Mouse (Mus musculus) spleen, adult 18-20 months (tissue): ENCODE data around the gene Plppr2.

Experiments
- DNase-seq, 2 experiments: peaks; one replicate each; pipeline ENCODE4 v3.0.0; 2022; ENCODE audit warnings: mixed read lengths in 2 of 2

The Plppr2 gene

DNA sequence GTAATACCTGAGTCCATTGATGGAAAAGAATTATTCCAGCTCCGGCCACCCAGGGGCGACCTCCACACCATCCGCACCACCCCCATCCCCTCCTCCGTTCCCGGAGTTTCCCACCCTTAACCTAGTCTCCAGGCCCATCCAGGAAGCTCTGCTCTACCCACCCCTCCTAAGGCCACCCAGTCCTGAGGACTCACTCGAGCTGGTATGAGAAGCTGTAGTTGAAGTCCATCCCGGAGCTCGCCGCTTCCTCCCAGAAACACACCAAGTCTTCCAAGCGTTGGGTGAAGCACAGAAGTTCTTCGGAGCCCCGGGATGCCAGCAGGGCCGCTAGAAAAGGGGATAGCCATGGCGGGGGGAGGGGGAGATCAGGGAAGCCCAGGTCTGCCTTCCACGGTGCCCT, 25.2 kb downstream of the Plppr2 start:
- DNase-seq = no peak

DNA sequence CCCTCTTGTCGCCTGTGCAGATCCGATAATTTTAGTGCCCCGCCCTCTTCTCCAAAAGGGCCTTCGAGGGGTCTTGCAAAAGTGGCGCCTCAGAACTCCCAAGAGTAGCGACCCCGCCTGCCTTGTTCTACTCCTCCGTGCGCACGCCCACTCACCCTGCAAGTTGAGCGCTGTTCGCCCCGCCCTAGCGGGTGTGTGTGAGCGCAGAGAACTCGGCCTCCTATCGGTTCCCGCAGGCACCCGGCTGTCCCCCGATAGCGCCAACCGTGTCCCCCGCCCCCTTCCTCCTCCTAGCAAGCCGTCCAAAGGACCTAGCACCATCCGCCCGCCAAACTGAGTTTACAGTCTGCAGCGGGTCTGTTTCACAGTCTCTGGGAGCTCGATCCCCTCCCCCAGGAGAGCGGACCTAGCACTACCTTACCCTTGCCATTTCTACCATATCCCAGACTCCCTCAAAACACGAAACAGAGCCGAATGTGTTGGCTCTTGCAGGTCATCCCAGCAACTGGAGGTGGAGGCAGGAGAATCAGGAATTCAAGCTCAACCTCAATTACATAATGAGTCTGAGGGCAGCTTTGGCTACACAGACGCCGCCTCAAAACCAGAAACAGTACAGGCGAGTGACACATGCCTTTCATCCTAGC, 25.7 kb downstream of the Plppr2 start:
- DNase-seq = peak; percentile 25 to 39

DNA sequence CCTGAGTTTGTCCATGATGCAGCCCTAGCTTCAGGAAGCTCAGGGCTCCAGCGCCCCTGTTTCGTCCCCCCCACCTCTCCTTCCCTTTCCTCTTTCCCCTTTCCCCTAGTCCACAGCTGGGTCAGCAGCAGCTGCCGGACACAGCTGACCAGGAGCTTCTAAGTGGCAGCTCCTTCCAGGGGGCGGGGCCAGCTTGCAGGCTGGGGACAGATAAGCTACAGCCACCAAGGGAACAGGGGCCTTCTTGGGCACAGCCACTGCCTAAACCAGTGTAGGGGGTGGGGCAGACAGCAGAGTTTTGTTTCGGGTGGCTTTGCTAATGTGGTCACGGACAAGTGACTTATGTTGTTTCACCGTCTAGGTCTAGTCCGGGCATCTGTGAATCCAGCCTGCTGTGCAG, 26.6 kb downstream of the Plppr2 start, which contains the start of gene Epor:
TSS of gene Epor (minus strand) at position 90 of the 400 bp plus-strand sequence.
- DNase-seq = no peak

DNA sequence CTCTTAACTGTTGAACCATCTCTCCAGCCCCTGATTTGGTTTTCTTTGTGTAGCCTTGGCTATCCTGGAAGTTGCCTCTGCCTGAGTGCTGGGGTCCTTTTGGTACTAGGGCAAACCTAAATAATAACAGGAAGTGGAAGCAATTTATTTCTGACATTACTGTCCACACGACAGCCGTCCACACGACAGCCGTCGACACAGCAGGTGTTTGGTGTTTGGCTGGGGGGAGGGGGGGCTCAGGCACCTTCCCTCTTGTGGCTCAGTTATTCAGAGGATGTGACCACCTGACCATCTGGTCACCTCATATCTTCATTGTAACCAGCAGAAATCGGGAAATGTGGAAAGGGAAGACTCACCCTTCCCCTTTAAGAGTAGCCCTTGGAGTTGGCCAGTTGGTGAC, 32.0 kb downstream of the Plppr2 start:
- no peak for DNase-seq

DNA sequence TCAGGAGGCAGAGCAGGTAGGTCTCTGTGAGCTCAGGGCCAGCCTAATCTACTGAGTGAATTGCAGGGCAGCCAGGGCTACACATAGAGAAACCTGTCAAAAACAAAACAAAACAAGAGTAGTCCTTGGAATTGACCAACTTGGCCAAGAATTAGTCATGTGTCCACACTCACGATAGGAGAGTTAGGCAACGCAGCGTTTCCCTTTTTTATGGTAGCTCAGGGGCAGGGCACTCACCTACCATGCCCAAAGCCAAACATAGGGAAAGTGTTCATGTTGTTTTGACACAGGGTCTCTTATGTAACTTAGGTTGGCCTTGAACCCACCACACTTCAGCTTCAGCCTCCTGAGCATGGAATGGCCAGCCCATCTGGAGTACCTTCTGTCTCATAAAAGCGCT, 32.5 kb downstream of the Plppr2 start:
- no peak for DNase-seq

DNA sequence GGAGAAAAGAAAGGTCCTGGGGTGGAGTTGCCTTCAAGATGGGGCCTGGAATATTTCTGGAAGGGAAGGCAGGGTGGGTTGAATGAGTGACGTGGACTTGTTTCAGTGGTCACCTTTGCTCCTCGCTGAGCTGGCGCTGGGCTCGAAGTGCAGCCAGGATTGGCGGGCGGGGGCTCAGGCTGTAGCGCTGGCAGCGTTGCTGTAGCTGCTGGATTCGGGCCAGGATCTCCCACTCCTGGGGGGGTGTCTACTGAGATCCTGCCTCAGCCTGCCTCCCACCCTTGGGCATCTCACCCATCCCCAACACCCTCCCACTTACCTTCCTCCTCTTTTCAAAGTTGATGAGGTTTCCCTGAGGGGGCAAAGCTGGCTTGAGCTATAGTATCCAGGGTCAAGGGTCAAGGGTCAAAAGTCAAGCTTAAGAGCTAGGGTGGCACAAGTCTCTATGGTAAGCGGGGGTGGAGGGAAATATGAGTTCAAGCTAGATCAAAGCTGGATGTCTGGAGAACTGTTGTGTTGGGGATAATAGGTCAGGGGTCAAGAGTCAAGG, 39.9 kb downstream of the Plppr2 start:
- no peak for DNase-seq

DNA sequence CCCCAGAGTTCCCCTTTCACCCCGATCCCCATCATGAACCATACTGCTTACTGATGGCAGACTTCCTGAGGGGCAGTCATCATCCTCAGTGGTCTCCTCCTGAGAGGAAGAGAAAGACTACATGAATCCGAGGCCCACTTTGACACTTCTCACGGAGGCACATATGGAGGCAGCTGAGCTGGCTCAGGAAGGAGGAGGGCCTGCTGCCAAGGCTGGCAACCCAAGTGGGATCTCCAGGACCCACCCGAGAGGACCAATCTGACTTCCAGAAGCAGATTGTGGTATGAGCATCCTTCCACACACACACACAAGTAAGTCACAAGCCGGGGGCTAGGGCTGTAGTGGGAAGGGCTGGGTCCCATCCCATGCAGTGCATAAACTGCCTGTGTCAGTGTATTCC, 40.5 kb downstream of the Plppr2 start:
- DNase-seq = no peak

DNA sequence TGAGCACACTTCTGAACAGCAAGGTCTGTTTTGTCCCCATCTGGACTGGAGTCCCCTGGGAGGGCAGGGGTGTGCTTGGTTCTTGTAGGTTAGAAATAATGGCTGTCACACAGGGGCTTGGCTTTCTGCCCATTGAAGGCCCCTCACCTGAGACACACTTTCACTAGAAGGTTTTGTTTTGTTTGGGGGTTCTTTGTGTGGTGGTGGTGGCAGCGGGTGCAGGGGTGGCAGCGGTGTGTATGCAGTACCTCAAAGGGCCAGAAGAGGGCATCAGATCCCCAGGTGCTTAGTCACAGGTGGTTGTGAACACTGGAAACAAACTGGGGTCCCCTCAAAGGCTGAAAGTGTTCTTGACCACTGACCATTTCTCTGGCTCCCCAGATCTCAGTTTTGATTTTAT, 41.1 kb downstream of the Plppr2 start:
- DNase-seq = peak in 1 of 2 experiments; percentile 55

DNA sequence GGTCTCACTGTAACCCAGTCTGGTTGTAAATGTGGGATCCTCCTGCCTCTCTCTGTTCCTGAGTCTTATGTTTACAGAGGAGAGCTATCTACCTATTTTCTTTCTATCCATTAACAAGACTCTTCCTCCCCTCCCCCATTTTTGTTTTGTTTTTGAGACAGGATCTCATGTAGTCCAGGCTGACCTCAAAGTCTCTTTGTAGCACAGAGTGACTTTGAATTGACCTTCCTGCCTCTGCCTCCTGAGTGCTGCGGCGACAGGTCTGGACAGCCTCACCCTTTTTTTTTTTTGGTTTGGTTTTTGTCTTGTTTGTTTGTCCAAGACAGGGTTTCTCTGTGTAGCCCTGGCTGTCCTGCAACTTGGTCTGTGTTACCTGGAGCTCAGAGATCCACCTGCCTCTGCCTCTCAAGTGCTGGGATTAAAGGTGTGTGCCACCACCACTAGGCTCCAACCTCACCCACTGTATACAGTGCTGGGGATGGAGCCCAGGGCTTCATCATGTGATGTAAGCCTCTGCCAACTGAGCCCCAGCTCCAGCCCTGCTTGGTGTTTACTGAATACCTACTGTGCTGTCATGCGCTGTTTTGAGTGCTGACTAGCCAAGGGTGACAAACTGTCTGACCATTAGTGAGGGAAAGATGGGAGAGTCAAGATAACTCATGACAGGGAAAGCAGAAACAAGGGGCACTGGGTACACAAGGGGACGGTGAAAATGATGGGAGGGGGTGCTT, 41.7 kb downstream of the Plppr2 start:
- no peak for DNase-seq

DNA sequence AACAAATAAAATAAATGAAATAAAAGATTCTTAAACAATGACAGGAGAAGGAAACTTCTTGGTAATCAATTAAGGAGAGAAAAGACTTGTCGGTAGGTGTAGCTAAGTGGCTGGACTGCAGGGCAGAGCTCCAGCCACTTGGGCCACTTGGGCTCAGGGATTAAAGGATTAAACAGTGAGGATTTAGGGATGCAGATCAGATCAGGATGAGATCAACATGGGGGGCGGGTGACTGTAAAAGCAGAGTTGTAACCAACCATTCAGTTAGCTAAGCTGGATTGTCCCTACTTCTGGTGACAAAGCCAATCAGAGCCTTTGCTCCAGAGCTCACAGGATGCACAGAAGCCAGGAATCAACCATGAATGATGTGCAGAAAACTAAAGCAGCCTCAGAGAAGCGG, 47.1 kb downstream of the Plppr2 start:
- DNase-seq = no peak

DNA sequence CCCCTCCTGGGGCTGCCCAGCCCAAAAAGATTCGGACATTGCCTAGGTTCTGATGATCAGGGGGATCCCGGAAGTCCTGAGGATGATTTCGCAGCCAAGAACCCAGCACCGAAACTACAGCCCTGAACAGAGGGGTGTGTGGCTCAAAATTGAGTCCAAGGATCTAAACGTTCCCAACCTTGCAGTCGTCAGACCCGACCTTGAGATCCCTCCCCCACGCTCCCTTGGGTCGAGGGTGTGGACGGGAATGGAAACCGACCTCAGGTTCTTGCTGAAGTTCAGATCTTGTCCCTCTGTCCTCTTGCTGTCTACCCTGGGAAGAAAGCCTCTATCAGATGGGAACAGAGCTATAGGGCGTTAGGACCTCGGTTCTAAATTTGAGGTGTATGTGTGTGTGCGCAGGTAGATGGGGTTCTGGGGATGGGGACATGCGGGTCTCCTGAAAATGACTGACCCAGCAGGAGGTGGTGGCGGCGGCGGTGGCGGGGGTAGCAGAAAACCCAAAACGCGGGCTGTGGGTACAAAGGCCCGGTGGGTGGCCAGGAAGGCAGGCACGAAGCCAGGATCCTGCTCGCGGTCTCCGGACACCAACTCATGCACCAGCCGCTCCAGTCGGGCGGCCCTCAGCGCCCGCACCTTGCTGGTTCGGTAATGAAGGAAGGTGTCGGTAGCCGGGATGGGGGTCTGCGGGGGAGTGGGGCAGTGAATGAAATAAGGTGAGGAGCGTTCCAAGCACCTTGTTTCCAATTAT, 50.9 kb downstream of the Plppr2 start:
- DNase-seq = no peak

DNA sequence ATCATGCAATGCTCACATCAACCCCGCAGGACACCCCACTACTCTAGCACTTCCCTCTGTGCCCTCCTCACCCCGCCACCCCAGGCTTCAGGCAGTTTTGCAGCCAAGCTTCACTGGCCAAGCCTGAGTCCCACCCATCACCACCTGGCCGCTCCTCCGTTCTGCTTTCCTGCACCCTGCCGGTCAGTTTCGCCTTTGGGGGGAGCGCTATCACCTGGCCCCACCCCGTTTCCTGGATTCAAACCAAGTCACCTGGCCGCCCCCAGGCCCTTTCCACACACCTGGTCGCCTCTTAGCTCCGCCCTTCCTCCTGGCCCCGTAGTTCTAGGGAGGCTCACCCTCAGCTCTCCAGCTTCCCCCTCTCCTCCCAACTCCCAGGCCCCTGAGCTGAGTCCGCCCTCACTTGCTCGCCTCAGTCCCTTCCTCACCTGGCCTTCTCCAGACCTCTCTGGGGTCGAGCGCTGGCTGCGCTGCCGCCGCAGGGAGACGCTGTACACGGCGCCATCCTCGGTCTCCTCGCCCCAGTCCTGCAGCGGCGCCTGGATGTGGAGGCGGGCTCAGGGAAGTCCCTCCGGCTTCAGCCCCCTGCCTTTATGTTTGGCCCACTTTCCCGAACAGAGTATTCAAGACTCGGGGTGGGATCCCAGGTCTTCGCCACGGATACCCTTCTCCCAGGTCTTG, 51.7 kb downstream of the Plppr2 start:
- DNase-seq = peak in 1 of 2 experiments; percentile 14

DNA sequence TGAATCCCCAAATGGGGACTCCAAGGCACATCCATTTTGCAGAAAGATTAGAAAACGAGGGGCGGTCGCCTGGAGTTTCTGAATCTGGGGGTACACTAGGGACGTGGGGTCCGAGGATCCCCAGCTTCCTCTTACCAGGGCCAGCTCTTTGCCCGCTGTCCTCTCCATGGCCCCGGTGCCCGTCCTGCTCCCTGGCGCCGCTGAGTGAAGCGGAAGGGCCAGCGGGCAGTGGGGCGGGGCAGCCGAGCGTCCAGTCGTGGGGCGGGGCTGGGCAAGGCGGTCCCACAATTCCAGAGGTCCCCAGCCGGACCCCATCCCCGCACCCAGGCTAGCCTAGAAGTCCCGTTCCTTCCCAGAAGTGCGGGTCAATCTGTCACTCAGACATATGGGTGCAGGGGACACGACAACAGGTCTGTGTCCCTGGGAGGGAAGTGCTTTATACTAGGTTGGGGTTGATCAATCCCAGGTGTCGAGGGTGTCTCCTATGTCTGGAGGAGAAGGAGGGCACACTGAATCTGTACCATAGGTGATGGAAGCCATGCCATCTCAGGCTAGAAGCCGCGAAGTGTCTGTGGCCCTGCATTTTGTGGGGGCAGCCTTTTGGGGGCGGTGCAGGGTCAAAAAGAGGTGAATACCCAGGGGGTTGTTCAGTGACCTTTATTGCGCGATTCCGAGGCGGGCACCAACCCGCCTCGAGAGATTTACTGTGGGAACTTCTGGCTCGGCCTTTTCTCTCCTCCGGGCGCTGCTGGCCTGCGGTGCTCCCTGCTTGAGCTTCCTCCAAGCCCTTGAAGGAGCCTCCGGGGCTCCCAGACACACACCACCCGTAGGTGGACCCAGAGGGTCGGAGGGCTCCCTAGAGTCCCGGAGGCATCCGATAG, 52.6 kb downstream of the Plppr2 start, which contains the start of gene Rgl3:
TSS of gene Rgl3 (minus strand) at position 217 of the 881 bp plus-strand sequence.
- DNase-seq = peak in 1 of 2 experiments; percentile 24

DNA sequence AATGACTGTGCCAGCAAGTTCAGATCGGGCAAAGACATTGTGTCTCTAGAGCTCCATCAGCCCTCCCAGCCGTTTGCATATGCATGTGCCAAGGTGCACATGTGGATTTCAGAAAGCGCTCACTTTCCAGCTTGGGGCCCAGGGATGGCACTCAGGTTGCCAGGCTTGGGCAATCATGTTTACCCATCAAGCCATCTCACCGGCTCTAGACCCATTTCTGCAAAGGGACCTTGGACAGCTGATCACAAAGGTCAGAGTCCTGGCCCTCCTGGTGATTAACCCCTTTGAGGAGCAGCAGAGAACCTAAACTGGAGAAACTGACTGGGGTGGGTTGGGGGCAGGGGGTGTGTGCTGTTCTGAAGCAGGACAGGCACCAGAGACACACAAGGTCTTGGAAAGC, 55.4 kb downstream of the Plppr2 start:
- no peak for DNase-seq

DNA sequence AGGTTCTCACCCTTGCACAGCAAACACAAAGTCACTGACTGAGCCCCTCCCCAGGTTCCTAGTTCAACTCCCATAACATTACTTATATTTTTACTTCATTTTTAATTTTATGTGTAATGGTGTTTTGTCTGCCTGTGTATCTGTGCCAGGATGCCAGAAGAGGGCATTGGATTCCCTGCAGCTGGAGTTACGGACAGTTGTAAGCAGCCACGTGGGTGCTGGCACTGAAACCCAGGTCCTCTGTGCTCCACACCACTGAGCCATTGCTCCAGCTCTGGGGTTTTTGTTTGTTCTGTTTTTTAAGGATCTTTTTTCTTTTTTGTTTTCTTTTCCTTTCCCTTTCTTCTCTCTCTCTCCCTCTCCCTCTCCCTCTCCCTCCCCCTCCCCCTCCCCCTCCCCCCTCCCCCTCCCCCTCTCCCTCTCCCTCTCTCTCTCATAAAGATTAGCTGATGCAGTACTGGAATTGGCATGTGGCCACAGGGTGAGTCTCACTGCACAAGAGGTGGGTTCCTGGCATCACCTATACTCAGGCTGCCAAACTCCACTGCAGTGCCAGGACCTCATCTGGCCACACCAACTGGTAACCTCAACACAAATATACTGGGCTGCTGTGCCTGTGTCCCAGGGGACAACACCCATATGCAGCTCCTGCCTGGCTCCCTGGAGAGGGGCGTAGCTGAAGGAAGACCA, 59.5 kb downstream of the Plppr2 start:
- DNase-seq = no peak
